14 mouse cellular contexts compared by ENCODE assay signal in genomic region chr4:124618599-124618998, GRCm38 (mm10). TPM values are rescaled to one million over a fixed set of nuclear protein-coding genes. Genes with fewer than 3 reads are reported as not detected.
DNase-seq lines count a peak whose midpoint lies in the region; ATAC-seq lines count a peak whose summit lies in the region.
"Had no signal": no experiment of that assay in that cellular context is flagged by ENCODE, and none has a peak within 500 bp of the region (broad histone marks: within the 10 kb centered on the region; RNA-seq: fewer than 3 reads in every experiment).

No protein-coding gene starts in this region.

- no peaks in the 10 kb centered on the region for H3K9me3 ChIP-seq in heart, embryonic 16.5 days (replicated peaks; ENCODE audit: control insufficient read depth, low read length)
- no peaks in the 10 kb centered on the region for H3K9me3 ChIP-seq in embryonic facial prominence, embryonic 11.5 days (replicated peaks; ENCODE audit: control insufficient read depth, low read length)
- H3K9me3 ChIP-seq in forebrain, embryonic 13.5 days (replicated peaks) = no peaks in the 10 kb centered on the region
- no peaks in the 10 kb centered on the region for H3K9me3 ChIP-seq in midbrain, embryonic 14.5 days (ENCODE audit: control insufficient read depth, low read length)
- H3K9me3 ChIP-seq: megakaryocyte, embryonic 14.5 days had no signal

- no peaks in the 10 kb centered on the region for H3K27me3 ChIP-seq in heart, embryonic 16.5 days (ENCODE audit: control insufficient read depth, insufficient read depth, low read length)
- no peaks in the 10 kb centered on the region for H3K27me3 ChIP-seq in embryonic facial prominence, embryonic 11.5 days (ENCODE audit: control insufficient read depth, insufficient read depth, low read length)
- 0 out of 2 replicates have a peak, but pooled peaks cover 11% of the 10 kb centered on the region for H3K27me3 ChIP-seq in forebrain, embryonic 13.5 days
- no peaks in the 10 kb centered on the region for H3K27me3 ChIP-seq in midbrain, embryonic 14.5 days (ENCODE audit: control insufficient read depth, insufficient read depth, low read length)

- H3K4me1 ChIP-seq in heart, embryonic 16.5 days (ENCODE audit: control insufficient read depth, insufficient read depth, low read length) = no peaks in the 10 kb centered on the region
- no peaks in the 10 kb centered on the region for H3K4me1 ChIP-seq in embryonic facial prominence, embryonic 11.5 days (ENCODE audit: control insufficient read depth, insufficient read depth, low read length)
- H3K4me1 ChIP-seq in forebrain, embryonic 13.5 days = peaks cover 32% of the 10 kb centered on the region
- peaks cover 23% of the 10 kb centered on the region for H3K4me1 ChIP-seq in midbrain, embryonic 14.5 days (ENCODE audit: control insufficient read depth, insufficient read depth, low read length)
- H3K4me1 ChIP-seq: megakaryocyte, embryonic 14.5 days had no signal

- no peak overlapping the region for H3K4me3 ChIP-seq in heart, embryonic 16.5 days (ENCODE audit: low read length)
- no peak overlapping the region for H3K4me3 ChIP-seq in embryonic facial prominence, embryonic 11.5 days (ENCODE audit: low read depth, low read length)
- H3K4me3 ChIP-seq in forebrain, embryonic 13.5 days = no peak overlapping the region
- H3K4me3 ChIP-seq in midbrain, embryonic 14.5 days (replicated peaks; ENCODE audit: low read depth, low read length) = no peak overlapping the region
- H3K4me3 ChIP-seq: megakaryocyte, embryonic 14.5 days had no signal

- H3K27ac ChIP-seq in heart, embryonic 16.5 days (ENCODE audit: low read length) = no peak overlapping the region
- no peak overlapping the region for H3K27ac ChIP-seq in embryonic facial prominence, embryonic 11.5 days (replicated peaks; ENCODE audit: low read depth, low read length)
- H3K27ac ChIP-seq in forebrain, embryonic 13.5 days = no peak overlapping the region
- peak overlapping the region; percentile 67 for H3K27ac ChIP-seq in midbrain, embryonic 14.5 days (replicated peaks; ENCODE audit: low read depth, low read length)

- no peak for DNase-seq in heart, postnatal 14 days
- no peak for DNase-seq in embryonic facial prominence, embryonic 11.5 days (ENCODE audit: low spot score)
- DNase-seq in midbrain, embryonic 14.5 days = peak; percentile 54
- DNase-seq in thymus, adult 18-20 months = no peak
- DNase-seq in cerebellum, postnatal 10 days = no peak
- DNase-seq: adrenal gland, postnatal 14 days; kidney, postnatal 36 days; lung, adult 2 months; thymus, postnatal 4 days had no signal

- 11% methylated on average over 16 of the region's 16 CpGs for WGBS in heart, embryonic 16.5 days
- 6% methylated on average over 16 of the region's 16 CpGs for WGBS in embryonic facial prominence, embryonic 11.5 days
- 9% methylated on average over 14 of the region's 16 CpGs for WGBS in forebrain, embryonic 13.5 days
- WGBS in midbrain, embryonic 14.5 days = 3% methylated on average over 16 of the region's 16 CpGs

- H3K4me2 ChIP-seq in heart, embryonic 16.5 days (ENCODE audit: low read depth, low read length) = peak overlapping the region; percentile 22; the same call in 1 of the 2 replicates
- H3K4me2 ChIP-seq in embryonic facial prominence, embryonic 11.5 days (ENCODE audit: low read depth, low read length) = no peak overlapping the region
- H3K4me2 ChIP-seq in forebrain, embryonic 13.5 days = peak overlapping the region; percentile 30
- peak overlapping the region; percentile 30 for H3K4me2 ChIP-seq in midbrain, embryonic 14.5 days (ENCODE audit: low read length)

- no peak for ATAC-seq in heart, embryonic 16.5 days (replicated peaks; ENCODE audit: extremely low read depth, insufficient read depth, low FRiP score)
- ATAC-seq in embryonic facial prominence, embryonic 11.5 days (replicated peaks; ENCODE audit: insufficient number of reproducible peaks, low FRiP score, low TSS enrichment, low read depth) = no peak
- ATAC-seq in forebrain, embryonic 13.5 days = no peak
- ATAC-seq in midbrain, embryonic 14.5 days (ENCODE audit: low FRiP score, low TSS enrichment) = no peak

- no peaks in the 10 kb centered on the region for H3K36me3 ChIP-seq in heart, embryonic 16.5 days (ENCODE audit: control insufficient read depth, insufficient read depth)
- H3K36me3 ChIP-seq in embryonic facial prominence, embryonic 11.5 days (replicated peaks; ENCODE audit: control insufficient read depth, insufficient read depth, low read depth, low read length) = no peaks in the 10 kb centered on the region
- no peaks in the 10 kb centered on the region for H3K36me3 ChIP-seq in forebrain, embryonic 13.5 days (ENCODE audit: poor library complexity, severe bottlenecking)
- H3K36me3 ChIP-seq in midbrain, embryonic 14.5 days (ENCODE audit: control insufficient read depth, insufficient read depth, low read length) = no peaks in the 10 kb centered on the region

- intact Hi-C loops in heart, postnatal 14 days (cut with DNase I) = no loop called here

- H3K9ac ChIP-seq in heart, embryonic 16.5 days (ENCODE audit: low read length) = no peak overlapping the region
- H3K9ac ChIP-seq in embryonic facial prominence, embryonic 11.5 days (replicated peaks; ENCODE audit: low read length) = peak overlapping the region; percentile 34
- peak overlapping the region; percentile 51 for H3K9ac ChIP-seq in forebrain, embryonic 13.5 days
- peak overlapping the region; percentile 20; the same call in 1 of the 2 replicates for H3K9ac ChIP-seq in midbrain, embryonic 14.5 days (replicated peaks; ENCODE audit: low read length)

RNA-seq across cellular contexts. Expression of gene 3100002H09Rik, which starts 8.0 kb away (rescaled TPM):
- 0.17 TPM in 1 of 2 replicates, not detected in the other for polyA plus RNA-seq in heart, embryonic 16.5 days (2015; fragmentation: Nextera tagmentation; extraction: Ambion mirVana)
- not detected for total RNA-seq in heart, postnatal 14 days (2021)
- polyA plus RNA-seq in embryonic facial prominence, embryonic 11.5 days (2014; fragmentation: Nextera tagmentation; extraction: Ambion mirVana) = not detected in 2 replicates
- 0.84 and 1.0 TPM in 2 replicates for polyA plus RNA-seq in forebrain, embryonic 13.5 days (2015; fragmentation: Nextera tagmentation; extraction: Ambion mirVana)
- polyA plus RNA-seq in midbrain, embryonic 14.5 days (2014; fragmentation: Nextera tagmentation; extraction: Ambion mirVana) = 0.61 and 0.84 TPM in 2 replicates
- total RNA-seq: adrenal gland, postnatal 14 days; heart, postnatal 25 days had no signal
- polyA plus RNA-seq: lung, adult 2 months; spleen, adult 2 months had no signal

RNA-seq across cellular contexts. Expression of gene Pou3f1, which starts 38.0 kb away (rescaled TPM):
- 0.15 and 0.17 TPM in 2 replicates for polyA plus RNA-seq in heart, embryonic 16.5 days (2015; fragmentation: Nextera tagmentation; extraction: Ambion mirVana)
- total RNA-seq in heart, postnatal 14 days (2021) = under 1 TPM in 1 of 2 experiments, not detected in 1; 0.07 TPM
- polyA plus RNA-seq in embryonic facial prominence, embryonic 11.5 days (2014; fragmentation: Nextera tagmentation; extraction: Ambion mirVana) = 2.1 and 3.4 TPM in 2 replicates
- 12.0 and 13.2 TPM in 2 replicates for polyA plus RNA-seq in forebrain, embryonic 13.5 days (2015; fragmentation: Nextera tagmentation; extraction: Ambion mirVana)
- polyA plus RNA-seq in midbrain, embryonic 14.5 days (2014; fragmentation: Nextera tagmentation; extraction: Ambion mirVana) = 21.7 and 22.6 TPM in 2 replicates
